Mouse (Mus musculus) ovary, postnatal 10 days (tissue): ENCODE data around the gene Slc35f3.
"Not testable (repeated sequence)": the region's sequence is repeated elsewhere in the genome, so short reads cannot be mapped to it uniquely, and the experiment has no call there.

Experiments used
- DNase-seq: peaks from one replicate; pipeline ENCODE4 v3.0.0; 2022; ENCODE audit warnings: low spot score

Slc35f3 gene

GRCm38 (mm10) chr8:126338864-126339263 lies 40.5 kb downstream of the Slc35f3 start:
- no peak for DNase-seq

GRCm38 (mm10) chr8:126339357-126339756 lies 41.0 kb downstream of the Slc35f3 start:
- no peak for DNase-seq

- no peak for DNase-seq
These were observed 42.8 kb downstream of the Slc35f3 start for GRCm38 (mm10) chr8:126341200-126341599.

GRCm38 (mm10) chr8:126343427-126343826 lies 45.1 kb downstream of the Slc35f3 start:
- no peak for DNase-seq

- DNase-seq, result no peak
These were observed 46.7 kb downstream of the Slc35f3 start for GRCm38 (mm10) chr8:126345100-126345499.

- DNase-seq, result no peak
These were observed 54.9 kb downstream of the Slc35f3 start for GRCm38 (mm10) chr8:126353259-126353658.

- DNase-seq, result no peak
These were observed 59.6 kb downstream of the Slc35f3 start for GRCm38 (mm10) chr8:126357946-126358345.

GRCm38 (mm10) chr8:126359296-126359695 lies 60.9 kb downstream of the Slc35f3 start:
- DNase-seq, result no peak

GRCm38 (mm10) chr8:126360106-126360505 lies 61.7 kb downstream of the Slc35f3 start:
- no peak for DNase-seq

- no peak for DNase-seq
These were observed 62.3 kb downstream of the Slc35f3 start for GRCm38 (mm10) chr8:126360701-126361100.

GRCm38 (mm10) chr8:126366251-126366650 lies 67.9 kb downstream of the Slc35f3 start:
- DNase-seq, result no peak

- DNase-seq, result no peak
These were observed 70.1 kb downstream of the Slc35f3 start for GRCm38 (mm10) chr8:126368349-126369054.

GRCm38 (mm10) chr8:126371871-126372270 lies 73.5 kb downstream of the Slc35f3 start:
- no peak for DNase-seq

GRCm38 (mm10) chr8:126379580-126379979 lies 81.2 kb downstream of the Slc35f3 start:
- DNase-seq, result no peak

GRCm38 (mm10) chr8:126380141-126380540 lies 81.8 kb downstream of the Slc35f3 start:
- no peak for DNase-seq

GRCm38 (mm10) chr8:126381299-126381698 lies 82.9 kb downstream of the Slc35f3 start:
- DNase-seq, result no peak

- DNase-seq, result no peak
These were observed 83.9 kb downstream of the Slc35f3 start for GRCm38 (mm10) chr8:126382216-126382615.

- no peak for DNase-seq
These were observed 84.4 kb downstream of the Slc35f3 start for GRCm38 (mm10) chr8:126382749-126383148.

- DNase-seq, result no peak
These were observed 89.2 kb downstream of the Slc35f3 start for GRCm38 (mm10) chr8:126387566-126387965.

GRCm38 (mm10) chr8:126391541-126391940 lies 93.2 kb downstream of the Slc35f3 start:
- DNase-seq, result no peak

- no peak for DNase-seq
These were observed 97.0 kb downstream of the Slc35f3 start for GRCm38 (mm10) chr8:126395386-126395785.

GRCm38 (mm10) chr8:126395917-126396316 lies 97.6 kb downstream of the Slc35f3 start:
- no peak for DNase-seq

GRCm38 (mm10) chr8:126398349-126398748 lies 100.0 kb downstream of the Slc35f3 start:
- DNase-seq, result no peak

GRCm38 (mm10) chr8:126404550-126404949 lies 106.2 kb downstream of the Slc35f3 start:
- DNase-seq, result not testable (repeated sequence)
